Mouse (Mus musculus) lung, adult 2 months (tissue): ENCODE measurements at regions not wholly inside any gene's neighbourhood (a gene's known extent, or its start where the extent isn't known, plus 50 kb on each side); places are given as distances from the start of the nearest gene placed in this dataset.

Source experiments
- CTCF ChIP-seq: fragments of 200-500 bp; IDR thresholded peaks from 2 replicates; pipeline ENCODE4 v1.5.1; 2011; ENCODE audit warnings: mild to moderate bottlenecking, low read length, control low read depth; ENCODE audit not compliant: insufficient read depth
- POLR2A ChIP-seq: fragments of 200-500 bp; IDR thresholded peaks from 2 replicates; pipeline ENCODE4 v1.6.1; 2011; ENCODE audit warnings: low read depth, mild to moderate bottlenecking, control low read depth, low read length, borderline replicate concordance; ENCODE audit errors: extremely low read depth

GRCm38 (mm10) chr15:56018141-56018540 is 1459.3 kb downstream of the Slc22a22 start:
- no peak for TF ChIP-seq POLR2A
- no peak for TF ChIP-seq CTCF
